Mouse (Mus musculus): Measurements from ENCODE around the gene Hist1h3h.
"Not testable (repeated sequence)": the region's sequence is repeated elsewhere in the genome, so short reads cannot be mapped to it uniquely, and the experiment has no call there.

Gene Hist1h3h

GRCm38 (mm10) chr13:21717397-21718357, at the start of gene Hist1h3h:
Gene Hist1h3h (plus strand): TSS chr13:21717659.
- DNase-seq = peak; percentile 76 to 77

GRCm38 (mm10) chr13:21677305-21677704, 40.2 kb upstream of the Hist1h3h start, which contains the start of gene Olfr1360:
Gene Olfr1360 (minus strand): TSS chr13:21677405.
- no peak for DNase-seq

- no peak for DNase-seq
Observed at GRCm38 (mm10) chr13:21697811-21698210, 19.6 kb upstream of the Hist1h3h start, which contains the start of gene Olfr1359. Gene Olfr1359 (plus strand): TSS chr13:21698111.

GRCm38 (mm10) chr13:21706669-21707068, 10.8 kb upstream of the Hist1h3h start:
- DNase-seq = no peak

GRCm38 (mm10) chr13:21710031-21710711, 7.3 kb upstream of the Hist1h3h start:
- DNase-seq = peak; percentile 88 to 89

- peak; percentile 75 to 84 for DNase-seq
Observed at GRCm38 (mm10) chr13:21710821-21711525, 6.5 kb upstream of the Hist1h3h start.

GRCm38 (mm10) chr13:21711698-21712097, 5.8 kb upstream of the Hist1h3h start:
- no peak for DNase-seq

GRCm38 (mm10) chr13:21714725-21715124, 2.7 kb upstream of the Hist1h3h start:
- peak; percentile 68 to 77 for DNase-seq

- no peak for DNase-seq
Observed at GRCm38 (mm10) chr13:21715131-21715863, 2.2 kb upstream of the Hist1h3h start.

GRCm38 (mm10) chr13:21715864-21716539, 1.5 kb upstream of the Hist1h3h start, which contains the start of the genes Hist1h2bl and Hist1h2ai:
Gene Hist1h2bl (minus strand): TSS chr13:21716143.
Gene Hist1h2ai (plus strand): TSS chr13:21716422.
- peak; percentile 81 to 86 for DNase-seq

GRCm38 (mm10) chr13:21716540-21717391, 693 bp upstream of the Hist1h3h start:
- peak in 1 of 2 experiments; percentile 28 for DNase-seq

- no peak for DNase-seq
Observed at GRCm38 (mm10) chr13:21718381-21719080, 1.1 kb downstream of the Hist1h3h start.

- not testable (repeated sequence) for DNase-seq
Observed at GRCm38 (mm10) chr13:21721107-21721756, 3.8 kb downstream of the Hist1h3h start.

GRCm38 (mm10) chr13:21721757-21722372, 4.4 kb downstream of the Hist1h3h start, which contains the start of gene Hist1h2bm:
Gene Hist1h2bm (plus strand): TSS chr13:21722044.
- DNase-seq = peak; percentile 51 to 65

- no peak for DNase-seq
Observed at GRCm38 (mm10) chr13:21722373-21722925, 5.0 kb downstream of the Hist1h3h start.

GRCm38 (mm10) chr13:21722993-21723836, 5.8 kb downstream of the Hist1h3h start:
- DNase-seq = no peak

GRCm38 (mm10) chr13:21727948-21728572, 10.6 kb downstream of the Hist1h3h start:
- DNase-seq = no peak
